Mouse (Mus musculus): ENCODE measurements at regions not wholly inside any gene's neighbourhood (a gene's known extent, or its start where the extent isn't known, plus 50 kb on each side); places are given as distances from the start of the nearest gene placed in this dataset.
A peak's percentile ranks its signal among the peaks of the same experiment; 100 is the strongest.

DNA sequence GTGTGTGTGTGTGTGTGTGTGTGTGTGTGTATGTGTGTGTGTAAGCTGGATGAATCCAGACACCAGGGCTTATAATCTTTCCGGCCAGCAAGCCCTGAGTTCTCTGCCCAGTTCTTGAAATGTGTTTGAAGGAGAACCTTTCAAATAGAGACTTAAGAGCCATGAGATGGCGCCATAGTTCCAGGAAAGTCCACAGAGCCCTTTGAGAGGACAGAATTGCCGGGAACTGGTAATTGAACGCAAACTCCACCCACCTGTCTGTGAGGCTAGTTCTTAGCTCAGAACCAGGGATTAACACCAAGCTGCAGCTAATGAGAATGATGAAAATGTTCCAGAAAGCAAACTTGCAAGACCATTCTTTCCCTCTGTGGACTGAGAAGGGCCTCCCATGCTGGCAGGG, 72.2 kb downstream of the Trim42 start:
- peak; percentile 63 for DNase-seq (ENCODE audit: low read depth, low spot score)

DNA sequence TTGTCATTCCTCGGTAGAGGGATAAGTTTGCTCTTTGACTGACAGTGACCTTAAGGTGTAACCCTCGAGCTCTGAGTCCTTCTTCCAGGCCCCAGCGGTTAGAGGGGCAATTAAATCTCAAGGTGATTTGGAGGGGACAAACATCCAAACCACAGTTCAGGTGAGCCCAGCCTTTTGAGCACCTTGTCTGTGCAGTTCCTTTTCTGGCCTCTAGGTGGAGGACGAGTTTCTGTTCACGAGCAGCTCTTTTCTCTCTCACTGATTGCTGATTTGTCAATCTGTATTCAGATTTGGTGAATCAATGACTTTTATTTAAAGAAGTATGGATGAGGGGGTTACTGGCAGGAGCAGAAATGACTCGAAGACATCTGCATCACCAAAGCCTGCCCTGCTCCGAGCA, 74.0 kb downstream of the Trim42 start:
- DNase-seq (ENCODE audit: low read depth, low spot score), result peak; percentile 50

DNA sequence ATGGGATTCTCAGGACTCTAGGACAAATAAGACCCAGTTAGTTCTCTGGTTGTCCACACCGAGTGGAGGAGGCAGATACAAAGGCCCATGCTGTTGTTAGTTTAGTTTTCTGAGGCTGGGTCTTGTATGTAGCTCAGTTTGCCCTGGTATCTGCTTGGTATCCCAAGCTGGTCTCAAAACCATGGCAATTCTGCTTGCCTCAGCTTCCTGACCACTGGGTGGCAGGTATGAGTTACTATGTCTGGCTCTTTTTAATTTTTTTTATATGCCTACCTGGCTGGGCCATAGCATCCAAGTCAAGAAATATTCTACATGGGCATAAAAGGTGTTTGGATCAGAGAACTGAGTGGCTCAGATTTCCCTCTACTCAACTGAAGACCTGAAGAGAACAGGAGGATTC, 77.9 kb downstream of the Trim42 start:
- no peak for DNase-seq (ENCODE audit: low read depth, low spot score)

DNA sequence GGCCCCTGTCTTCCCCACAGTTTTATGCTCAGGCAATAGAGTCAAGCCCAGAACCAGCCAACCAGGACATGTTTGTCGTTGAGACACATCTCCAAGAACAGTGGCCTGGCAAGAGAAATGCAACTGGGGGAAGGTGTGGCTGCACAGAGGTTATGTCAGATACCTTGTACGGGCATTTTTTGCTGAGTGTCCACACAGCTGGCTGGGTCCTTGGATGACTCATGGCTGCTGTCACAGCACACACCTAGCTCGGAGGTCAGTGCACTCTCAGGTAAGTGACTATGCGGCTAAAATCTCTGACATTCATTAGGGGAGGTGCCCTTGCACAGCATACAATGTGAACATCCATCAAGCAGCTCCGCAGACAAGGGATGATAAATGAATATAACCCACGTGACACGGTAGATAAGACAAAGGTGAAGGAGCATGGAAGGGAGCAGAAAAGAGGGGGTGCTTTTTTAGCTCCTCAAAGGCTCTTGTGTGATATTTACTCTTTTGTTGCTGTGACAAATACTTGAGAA, 85.4 kb downstream of the Trim42 start:
- no peak for DNase-seq (ENCODE audit: low read depth, low spot score)

DNA sequence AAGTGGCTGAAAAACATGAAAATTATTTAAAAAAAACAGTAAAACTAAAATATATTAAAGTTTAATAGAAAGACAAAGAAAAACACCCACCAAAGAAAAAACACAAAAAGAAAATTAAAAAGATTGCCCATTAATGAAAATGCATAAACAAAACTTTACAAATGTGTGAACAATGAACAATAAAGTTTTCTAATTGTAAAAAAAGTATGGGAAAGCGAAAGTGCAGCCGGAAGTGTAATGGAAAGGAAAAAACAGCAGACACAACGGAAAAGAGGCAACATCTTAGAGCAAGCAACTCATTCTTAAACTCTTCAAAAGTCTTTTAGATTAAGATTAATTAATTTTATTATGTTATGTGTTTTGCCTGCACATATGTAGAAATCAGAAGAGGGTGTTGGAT, 87.7 kb downstream of the Trim42 start:
- DNase-seq (ENCODE audit: low read depth, low spot score), result no peak

DNA sequence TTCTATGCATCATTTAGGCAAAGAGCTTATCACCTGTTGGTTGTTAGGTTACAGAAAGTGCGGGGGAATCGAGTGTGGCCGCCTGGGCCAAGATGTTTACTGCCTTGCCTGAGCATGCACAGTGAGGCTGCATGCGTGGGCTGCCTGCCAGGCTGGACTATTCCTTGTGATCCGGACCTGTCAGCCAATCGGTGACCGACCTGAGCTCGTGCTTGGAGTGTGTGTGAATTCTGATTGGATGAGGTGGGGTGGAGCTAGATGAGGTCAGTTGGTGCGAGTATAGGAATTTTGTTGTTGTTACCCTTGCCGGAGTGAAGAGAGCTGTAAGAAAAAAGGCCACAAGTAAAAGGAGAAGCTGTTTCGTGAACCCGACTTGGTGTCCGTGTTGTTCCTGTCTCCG, 94.3 kb downstream of the Trim42 start:
- peak; percentile 65 for DNase-seq (ENCODE audit: low read depth, low spot score)

DNA sequence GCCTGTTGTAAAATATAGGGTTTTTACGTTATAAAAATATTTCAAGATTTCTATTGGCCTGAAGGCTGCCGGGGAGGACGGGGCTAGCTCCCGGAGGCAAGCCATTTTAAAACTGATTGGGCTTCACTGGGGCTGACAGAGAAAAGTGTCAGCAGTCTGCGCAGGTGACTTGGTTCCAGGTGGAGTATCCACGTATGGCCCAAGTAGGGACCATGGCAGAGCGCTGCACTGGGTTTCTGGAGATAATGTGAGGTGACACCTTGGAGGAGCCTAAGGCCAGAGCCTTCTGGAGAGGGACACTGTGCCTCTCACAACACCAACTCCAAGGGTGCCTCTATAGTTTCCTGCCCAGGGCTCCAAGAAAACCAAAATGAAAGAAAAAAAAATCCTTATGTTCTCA, 95.9 kb downstream of the Trim42 start:
- no peak for DNase-seq (ENCODE audit: low read depth, low spot score)

DNA sequence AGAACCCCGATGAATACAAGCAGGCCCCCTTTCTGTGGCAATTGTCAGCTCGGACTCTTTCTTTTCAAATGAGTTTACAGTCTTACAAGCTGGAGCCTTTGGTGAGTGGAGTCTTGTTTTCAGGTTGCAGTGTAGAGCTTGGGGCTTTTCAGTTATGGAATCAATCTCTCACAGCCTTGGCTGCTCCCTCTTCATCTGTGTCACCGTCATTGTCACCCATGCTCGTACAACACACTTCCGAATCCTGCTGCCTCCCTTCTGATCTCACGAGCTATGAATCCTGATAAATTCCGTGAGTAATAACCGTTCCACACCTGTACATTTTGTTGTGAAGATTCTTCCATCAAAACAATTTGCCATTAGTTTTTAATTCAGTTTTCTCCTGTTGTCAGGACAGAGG, 97.7 kb downstream of the Trim42 start:
- no peak for DNase-seq (ENCODE audit: low read depth, low spot score)

DNA sequence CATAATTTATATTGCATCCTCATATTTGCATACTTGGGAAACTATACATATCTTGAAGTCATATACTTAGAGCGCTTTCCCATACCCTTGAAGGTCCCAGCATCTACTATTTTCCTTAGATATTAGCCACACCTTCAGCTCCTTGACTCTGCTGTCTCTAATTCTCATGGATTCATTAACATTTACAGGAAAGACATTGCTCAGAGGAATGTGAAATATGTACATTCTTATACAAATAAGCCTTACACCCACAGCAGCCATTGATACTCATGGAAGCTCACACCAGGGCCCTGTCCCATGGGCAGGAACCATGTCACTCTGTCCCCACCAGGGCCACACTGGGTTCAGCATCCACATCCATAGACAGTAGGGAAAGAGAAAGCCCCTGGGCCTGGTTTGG, 122.1 kb downstream of the Trim42 start:
- peak; percentile 76 for DNase-seq (ENCODE audit: low read depth, low spot score)

DNA sequence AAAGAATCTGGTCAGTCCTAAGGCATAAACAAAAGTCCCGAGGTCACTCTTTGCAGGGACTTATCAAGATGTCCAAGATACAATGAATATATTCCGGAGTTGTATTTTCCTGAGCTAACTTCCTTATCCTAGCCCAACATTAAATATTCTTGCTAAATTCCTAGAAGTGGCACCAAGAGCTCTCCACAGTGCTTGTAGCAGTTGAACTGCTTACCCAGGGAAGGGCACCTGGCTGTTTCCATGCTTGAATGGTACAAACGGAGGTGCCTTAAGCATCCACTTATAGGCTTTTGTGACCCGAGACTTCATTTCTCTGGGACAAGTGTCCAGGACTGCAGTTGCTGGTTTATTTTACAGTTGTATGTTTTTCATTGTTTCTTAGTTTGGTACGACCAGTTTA, 115.1 kb upstream of the Slc25a36 start:
- no peak for DNase-seq (ENCODE audit: low read depth, low spot score)

DNA sequence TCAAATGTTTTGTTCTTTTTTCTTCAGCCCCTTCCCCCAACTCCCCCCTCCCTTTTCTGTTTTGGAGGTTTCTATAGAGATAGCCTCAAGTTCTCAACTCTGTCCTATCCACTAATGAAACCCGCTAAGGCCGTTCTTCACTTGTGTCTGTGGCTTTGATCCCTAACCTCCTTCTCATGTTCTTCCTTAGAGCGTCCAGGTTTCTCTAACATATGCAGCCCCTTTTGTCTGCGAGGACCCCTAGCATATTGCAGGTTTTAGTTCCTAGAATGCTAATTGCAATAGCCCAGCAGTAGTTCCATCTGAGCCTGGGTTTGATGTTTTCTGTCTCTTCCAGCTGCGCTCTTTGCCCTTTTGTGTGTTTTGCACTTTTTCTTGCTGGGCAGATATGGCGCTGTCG, 113.6 kb upstream of the Slc25a36 start:
- no peak for DNase-seq (ENCODE audit: low read depth, low spot score)

DNA sequence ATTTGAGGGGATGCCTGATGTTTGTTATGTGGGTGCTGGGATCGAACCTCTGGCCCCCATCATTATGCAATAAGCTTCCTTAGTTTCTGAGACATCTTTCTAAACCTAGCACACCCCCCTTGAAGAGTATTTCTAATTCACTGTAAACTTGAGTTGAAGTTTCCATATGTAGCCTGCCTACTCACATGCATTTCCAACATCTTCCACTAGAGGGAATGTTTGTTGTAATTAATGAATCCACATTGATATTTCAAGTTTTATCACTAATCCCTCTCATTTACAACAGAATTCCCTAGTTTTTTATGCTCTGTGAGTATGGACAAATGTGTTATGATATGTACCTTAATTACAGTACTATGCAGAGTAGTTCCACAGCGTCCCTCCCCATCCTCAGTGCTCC, 103.8 kb upstream of the Slc25a36 start:
- DNase-seq (ENCODE audit: low read depth, low spot score), result peak; percentile 27

DNA sequence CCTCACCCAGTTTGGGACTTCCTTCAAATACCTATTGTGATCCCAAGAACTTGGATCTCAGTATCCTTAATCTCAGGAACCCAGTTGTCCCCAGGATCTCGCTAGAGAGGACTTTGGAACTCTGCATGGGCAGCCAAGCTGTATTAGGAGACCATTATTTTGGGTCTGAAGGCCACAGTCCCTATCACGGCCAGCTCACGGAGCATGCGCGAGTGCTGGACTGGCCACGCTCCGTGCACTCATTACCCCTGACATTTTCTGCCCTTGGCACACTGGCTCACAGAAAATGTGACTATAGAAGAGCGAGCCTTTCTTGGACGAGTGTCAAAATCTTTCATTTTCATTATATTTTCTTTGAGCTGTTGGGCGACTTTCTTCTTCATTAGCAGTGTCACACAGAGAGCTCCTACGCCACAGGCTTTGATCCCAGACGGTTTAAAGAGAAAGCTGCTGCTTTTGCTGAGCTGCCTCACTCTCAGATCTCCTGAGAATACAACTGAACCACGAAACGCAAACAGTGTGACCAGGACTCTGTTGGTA, 79.4 kb upstream of the Slc25a36 start:
- no peak for DNase-seq (ENCODE audit: low read depth, low spot score)

DNA sequence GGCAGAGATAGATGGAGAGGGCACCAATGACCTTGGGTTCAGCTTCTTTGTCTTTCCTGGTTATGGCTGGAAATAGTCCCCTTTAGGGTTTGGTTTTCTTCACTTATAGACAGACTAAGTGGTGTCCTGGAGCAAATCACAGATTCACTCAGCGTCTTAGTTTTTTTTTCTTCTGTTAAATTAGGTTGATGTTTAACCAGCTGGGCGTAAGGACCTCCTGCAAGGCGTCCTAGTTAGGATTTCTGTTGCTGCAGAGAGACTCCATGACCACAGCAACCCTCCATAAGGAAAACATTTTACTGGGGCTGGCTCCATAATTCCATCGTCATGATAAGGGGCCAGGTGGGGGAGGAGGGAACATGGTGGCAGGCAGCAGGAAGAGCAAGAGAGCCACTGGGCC, 78.7 kb upstream of the Slc25a36 start:
- no peak for DNase-seq (ENCODE audit: low read depth, low spot score)

DNA sequence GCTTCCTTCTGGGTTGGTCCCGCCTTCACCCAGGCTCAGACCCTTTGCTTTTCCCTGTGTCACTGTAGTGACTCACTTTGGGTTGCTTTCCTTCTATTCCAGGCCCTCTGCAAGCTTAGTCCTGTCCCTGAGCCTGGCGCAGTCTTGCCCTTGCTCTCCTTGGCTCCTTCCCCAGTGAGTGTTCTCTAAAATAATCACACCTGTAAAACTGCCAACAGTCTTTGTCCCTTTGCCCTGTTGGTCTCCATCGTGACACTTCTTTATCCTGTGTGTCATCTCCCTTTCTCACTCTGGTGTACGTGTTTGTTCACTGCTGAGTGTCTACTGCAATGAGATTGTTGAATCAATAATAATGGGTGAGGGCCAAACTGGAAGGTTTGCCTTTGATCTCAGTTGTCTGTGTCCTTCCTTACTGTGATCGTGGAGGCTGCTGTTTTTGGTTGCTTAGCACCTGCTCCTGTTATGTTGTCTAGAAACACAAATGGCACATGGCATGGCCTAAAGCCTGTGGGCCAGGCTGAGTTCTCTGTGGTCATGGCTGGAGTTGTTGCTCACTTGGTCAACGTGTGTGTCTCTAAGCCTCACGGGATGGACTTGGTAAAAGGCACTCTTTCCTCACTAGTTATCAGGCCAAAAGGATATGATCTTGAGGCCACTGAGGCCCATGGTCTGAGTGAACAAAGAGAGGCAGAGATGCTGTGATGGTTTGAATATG, 77.8 kb upstream of the Slc25a36 start:
- no peak for DNase-seq (ENCODE audit: low read depth, low spot score)

DNA sequence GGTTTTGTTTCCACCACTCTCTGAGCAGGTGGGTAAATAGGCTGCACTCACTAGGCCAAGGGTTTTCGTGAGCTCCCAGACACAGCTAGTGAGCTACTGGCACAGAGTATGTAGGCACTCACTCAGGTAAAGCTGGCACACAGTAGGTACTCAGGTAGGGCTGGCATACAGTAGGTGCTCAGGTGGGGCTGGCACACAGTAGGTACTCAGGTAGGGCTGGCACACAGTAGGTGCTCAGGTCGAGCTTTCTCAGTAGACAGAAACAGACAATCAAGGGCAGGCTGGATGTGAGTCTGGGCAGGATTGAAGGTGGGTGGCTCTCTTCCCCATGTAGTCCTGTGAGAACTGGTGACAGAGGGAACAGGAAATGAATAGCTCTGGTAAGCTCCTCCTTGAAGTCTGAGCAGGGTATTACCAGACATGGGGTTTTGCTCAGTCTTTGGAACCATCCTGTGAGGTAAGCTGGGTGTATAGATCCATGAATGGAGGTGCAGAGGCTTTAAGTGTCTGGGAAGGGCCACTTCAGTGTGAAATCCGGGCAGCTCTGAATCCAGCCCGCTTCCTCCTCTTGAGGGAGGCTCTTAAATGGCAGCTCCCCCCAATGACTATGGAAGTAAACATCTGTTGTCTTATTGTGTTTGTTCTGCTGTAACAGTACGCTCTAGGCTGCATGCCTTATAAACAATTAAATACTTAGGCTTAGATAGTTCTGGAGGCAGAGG, 62.4 kb upstream of the Slc25a36 start:
- DNase-seq (ENCODE audit: low read depth, low spot score), result no peak

DNA sequence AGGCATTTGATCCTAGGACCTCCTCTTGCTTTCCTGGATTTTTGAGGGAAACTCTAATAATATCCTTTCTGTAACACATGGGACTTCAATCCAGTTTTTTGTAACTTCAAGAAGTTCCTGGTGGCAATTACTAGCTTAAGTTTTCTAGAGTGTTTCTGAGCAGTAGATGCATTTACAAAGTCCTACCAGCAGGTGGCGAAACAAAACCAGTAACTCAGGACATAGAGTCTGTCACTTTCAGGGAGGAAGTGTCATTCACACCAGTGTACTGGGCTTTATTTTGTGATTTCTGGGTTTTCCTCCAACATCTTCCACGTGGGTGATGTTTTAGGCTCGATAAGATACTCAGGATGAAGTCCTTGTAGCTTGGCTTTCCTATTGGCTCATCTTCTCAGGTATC, 61.1 kb upstream of the Slc25a36 start:
- DNase-seq (ENCODE audit: low read depth, low spot score), result peak; percentile 76

DNA sequence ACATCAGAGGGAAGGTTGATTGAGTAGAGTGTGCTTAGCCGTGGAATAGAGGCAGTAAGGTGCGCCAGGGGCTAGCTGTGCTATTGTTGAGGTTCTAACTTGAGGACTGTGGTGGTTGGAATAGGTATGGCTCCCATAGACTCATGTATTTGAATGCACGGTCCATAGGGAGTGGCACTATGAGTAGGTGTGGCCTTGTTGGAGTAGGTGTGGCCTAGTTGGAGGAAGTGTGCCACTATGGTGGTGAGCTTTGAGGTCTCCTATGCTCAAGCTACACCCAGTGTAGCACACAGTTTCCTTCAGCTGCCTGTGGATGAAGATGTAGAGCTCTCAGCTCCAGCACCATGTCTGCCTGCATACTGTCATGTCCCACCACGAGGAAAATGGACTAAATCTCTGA, 60.5 kb upstream of the Slc25a36 start:
- DNase-seq (ENCODE audit: low read depth, low spot score), result peak; percentile 54

DNA sequence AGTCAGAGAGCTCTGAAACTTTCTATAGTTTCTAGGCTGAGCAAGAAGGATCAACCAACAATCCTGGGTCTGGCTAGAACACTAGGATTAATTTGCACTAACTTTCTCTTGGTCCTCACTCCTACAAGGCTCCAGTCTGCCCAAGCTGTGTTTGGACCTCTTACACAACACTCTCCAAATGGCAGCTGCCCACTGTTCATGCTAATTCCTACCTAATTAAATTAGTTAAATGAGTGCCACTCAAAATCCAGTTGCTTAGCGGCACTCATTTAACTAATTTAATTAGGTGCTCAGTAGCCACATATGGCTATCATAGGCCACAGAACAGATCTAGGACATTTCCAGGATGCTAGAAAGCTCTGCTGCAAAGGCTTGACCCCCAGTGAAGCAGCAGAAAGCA, 59.9 kb upstream of the Slc25a36 start:
- DNase-seq (ENCODE audit: low read depth, low spot score), result no peak

DNA sequence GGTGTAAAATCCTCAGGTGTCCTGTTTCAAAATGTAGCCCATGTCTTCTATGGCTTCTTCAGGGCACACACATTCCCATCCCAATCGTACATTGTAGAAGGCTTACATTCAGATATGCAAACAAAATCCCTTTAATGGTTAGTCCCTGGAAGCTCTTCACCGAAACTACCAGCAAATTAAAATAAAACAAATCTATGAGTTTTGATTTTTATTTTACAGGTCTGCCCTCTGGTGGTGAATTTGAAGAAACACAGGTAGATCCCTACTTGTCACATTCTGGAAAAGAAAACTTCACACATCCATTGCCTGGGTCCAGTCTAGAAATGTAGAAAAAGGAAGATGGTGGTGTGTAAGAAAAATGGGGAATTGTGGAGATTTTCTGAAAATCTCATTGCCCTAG, 51.5 kb upstream of the Slc25a36 start:
- peak; percentile 31 for DNase-seq (ENCODE audit: low read depth, low spot score)

Measured in R1 (cell line).